Mouse (Mus musculus) layer of hippocampus, adult 9-10 months (tissue): ENCODE measurements around the gene Pla2g3.

ENCODE experiments used
- DNase-seq: peaks from one replicate; pipeline ENCODE4 v3.0.0; 2022; ENCODE audit warnings: low spot score

Gene Pla2g3

GRCm38 (mm10) chr11:3487952-3488570 is at the start of gene Pla2g3:
Pla2g3 (plus strand) TSS chr11:3488284.
- DNase-seq = no peak

GRCm38 (mm10) chr11:3441696-3442443 is 46.2 kb upstream of the Pla2g3 start:
- DNase-seq = no peak

GRCm38 (mm10) chr11:3442677-3443076 is 45.4 kb upstream of the Pla2g3 start:
- no peak for DNase-seq

GRCm38 (mm10) chr11:3443091-3443490 is 45.0 kb upstream of the Pla2g3 start:
- DNase-seq = no peak

GRCm38 (mm10) chr11:3444875-3445274 is 43.2 kb upstream of the Pla2g3 start:
- DNase-seq = no peak

- no peak for DNase-seq
Observed at GRCm38 (mm10) chr11:3451701-3452163, 36.4 kb upstream of the Pla2g3 start.

- DNase-seq = peak; percentile 75
Observed at GRCm38 (mm10) chr11:3452167-3452639, 35.9 kb upstream of the Pla2g3 start, which contains the start of gene Rnf185. Rnf185 (minus strand) TSS chr11:3452363.

- no peak for DNase-seq
Observed at GRCm38 (mm10) chr11:3452769-3453168, 35.3 kb upstream of the Pla2g3 start.

GRCm38 (mm10) chr11:3453467-3453866 is 34.6 kb upstream of the Pla2g3 start:
- DNase-seq = no peak

- no peak for DNase-seq
Observed at GRCm38 (mm10) chr11:3454506-3454905, 33.6 kb upstream of the Pla2g3 start.

GRCm38 (mm10) chr11:3456354-3456753 is 31.7 kb upstream of the Pla2g3 start:
- DNase-seq = peak; percentile 67

- no peak for DNase-seq
Observed at GRCm38 (mm10) chr11:3458428-3459104, 29.5 kb upstream of the Pla2g3 start.

- DNase-seq = no peak
Observed at GRCm38 (mm10) chr11:3459105-3459468, 29.0 kb upstream of the Pla2g3 start.

- no peak for DNase-seq
Observed at GRCm38 (mm10) chr11:3462846-3463245, 25.2 kb upstream of the Pla2g3 start.

- no peak for DNase-seq
Observed at GRCm38 (mm10) chr11:3471448-3471850, 16.6 kb upstream of the Pla2g3 start.

- peak; percentile 80 for DNase-seq
Observed at GRCm38 (mm10) chr11:3472484-3472883, 15.6 kb upstream of the Pla2g3 start.

- no peak for DNase-seq
Observed at GRCm38 (mm10) chr11:3474480-3475115, 13.5 kb upstream of the Pla2g3 start.

GRCm38 (mm10) chr11:3475489-3475888 is 12.6 kb upstream of the Pla2g3 start:
- no peak for DNase-seq

- DNase-seq = peak; percentile 42
Observed at GRCm38 (mm10) chr11:3483980-3484642, 4.0 kb upstream of the Pla2g3 start.

GRCm38 (mm10) chr11:3486349-3486748 is 1.7 kb upstream of the Pla2g3 start:
- no peak for DNase-seq

- no peak for DNase-seq
Observed at GRCm38 (mm10) chr11:3489036-3489435, 952 bp downstream of the Pla2g3 start.

GRCm38 (mm10) chr11:3492748-3493147 is 4.7 kb downstream of the Pla2g3 start:
- no peak for DNase-seq
